Mouse (Mus musculus): Measurements from ENCODE around the gene Ndufa9.

Gene Ndufa9

GRCm38 (mm10) chr6:126848712-126849704 is at the start of gene Ndufa9:
Gene Ndufa9 (minus strand): TSS chr6:126849136.
- peak; percentile 96 for DNase-seq (ENCODE audit: low read depth)

GRCm38 (mm10) chr6:126877118-126877517 is 28.2 kb upstream of the Ndufa9 start:
- no peak for DNase-seq (ENCODE audit: low read depth)

GRCm38 (mm10) chr6:126852881-126853280 is 3.9 kb upstream of the Ndufa9 start, which contains the start of gene Akap3:
Gene Akap3 (plus strand): TSS chr6:126853098.
- DNase-seq (ENCODE audit: low read depth), result peak; percentile 32

- no peak for DNase-seq (ENCODE audit: low read depth)
Measured at GRCm38 (mm10) chr6:126836628-126837027, 12.3 kb downstream of the Ndufa9 start.

- DNase-seq (ENCODE audit: low read depth), result peak; percentile 86
Measured at GRCm38 (mm10) chr6:126823087-126823486, 25.8 kb downstream of the Ndufa9 start.

- DNase-seq (ENCODE audit: low read depth), result no peak
Measured at GRCm38 (mm10) chr6:126816338-126816737, 32.6 kb downstream of the Ndufa9 start.

GRCm38 (mm10) chr6:126815206-126815750 is 33.7 kb downstream of the Ndufa9 start:
- no peak for DNase-seq (ENCODE audit: low read depth)

GRCm38 (mm10) chr6:126811481-126811880 is 37.5 kb downstream of the Ndufa9 start:
- DNase-seq (ENCODE audit: low read depth), result no peak

GRCm38 (mm10) chr6:126808561-126808960 is 40.4 kb downstream of the Ndufa9 start:
- DNase-seq (ENCODE audit: low read depth), result no peak

GRCm38 (mm10) chr6:126808134-126808533 is 40.8 kb downstream of the Ndufa9 start:
- no peak for DNase-seq (ENCODE audit: low read depth)

GRCm38 (mm10) chr6:126806783-126807182 is 42.2 kb downstream of the Ndufa9 start:
- peak; percentile 34 for DNase-seq (ENCODE audit: low read depth)

- DNase-seq (ENCODE audit: low read depth), result no peak
Measured at GRCm38 (mm10) chr6:126802946-126803345, 46.0 kb downstream of the Ndufa9 start.

- no peak for DNase-seq (ENCODE audit: low read depth)
Measured at GRCm38 (mm10) chr6:126794751-126795150, 54.2 kb downstream of the Ndufa9 start.

GRCm38 (mm10) chr6:126793689-126794088 is 55.2 kb downstream of the Ndufa9 start:
- DNase-seq (ENCODE audit: low read depth), result no peak

GRCm38 (mm10) chr6:126791964-126792363 is 57.0 kb downstream of the Ndufa9 start:
- DNase-seq (ENCODE audit: low read depth), result peak; percentile 72

GRCm38 (mm10) chr6:126791488-126791887 is 57.4 kb downstream of the Ndufa9 start:
- no peak for DNase-seq (ENCODE audit: low read depth)

GRCm38 (mm10) chr6:126788863-126789262 is 60.1 kb downstream of the Ndufa9 start:
- DNase-seq (ENCODE audit: low read depth), result no peak

GRCm38 (mm10) chr6:126784206-126784605 is 64.7 kb downstream of the Ndufa9 start:
- no peak for DNase-seq (ENCODE audit: low read depth)

GRCm38 (mm10) chr6:126783651-126784066 is 65.3 kb downstream of the Ndufa9 start:
- DNase-seq (ENCODE audit: low read depth), result no peak

GRCm38 (mm10) chr6:126783056-126783455 is 65.9 kb downstream of the Ndufa9 start:
- DNase-seq (ENCODE audit: low read depth), result no peak

GRCm38 (mm10) chr6:126777889-126778288 is 71.0 kb downstream of the Ndufa9 start:
- no peak for DNase-seq (ENCODE audit: low read depth)

- DNase-seq (ENCODE audit: low read depth), result no peak
Measured at GRCm38 (mm10) chr6:126773873-126774272, 75.1 kb downstream of the Ndufa9 start.

- peak; percentile 36 for DNase-seq (ENCODE audit: low read depth)
Measured at GRCm38 (mm10) chr6:126772326-126772725, 76.6 kb downstream of the Ndufa9 start.
